ENCODE assay signal across 8 mouse cellular contexts in the genomic region with DNA sequence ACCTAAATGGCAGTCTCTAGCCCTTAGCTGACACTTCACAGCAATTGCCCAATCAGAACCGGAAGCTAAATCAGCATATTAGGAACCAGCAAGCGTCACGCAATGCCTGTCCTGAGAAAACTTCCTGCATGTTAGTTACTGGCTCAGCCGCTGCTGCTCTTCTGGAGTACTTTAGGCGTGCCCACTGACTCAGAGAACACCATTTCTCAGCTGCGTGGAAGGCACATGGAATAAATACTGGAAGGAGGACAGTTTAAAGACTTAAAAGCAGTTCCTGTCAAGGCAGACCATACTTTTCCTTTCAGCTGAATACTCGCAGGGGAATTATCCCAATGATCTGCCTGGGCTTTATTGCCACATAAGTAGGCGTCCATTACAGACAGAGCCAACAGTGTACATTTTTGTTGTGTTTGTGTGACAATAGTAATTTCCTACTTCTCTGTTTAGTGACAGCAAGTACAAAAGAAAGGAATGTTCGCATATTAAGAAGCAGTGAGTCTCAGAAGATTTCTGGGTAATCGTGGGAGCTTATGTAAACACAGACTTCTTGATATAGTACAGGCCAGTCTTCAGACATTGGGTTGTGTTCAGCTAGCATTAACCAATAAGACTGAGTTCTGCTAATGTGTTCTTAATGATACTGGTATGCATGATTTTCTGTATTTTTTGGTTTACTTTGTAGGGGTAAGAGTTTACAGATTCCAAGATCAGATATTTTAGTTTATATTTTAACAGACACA.
A peak's percentile ranks its signal among the peaks of the same experiment; 100 is the strongest.
DNase-seq lines count a peak whose midpoint lies in the region; ATAC-seq and TF ChIP-seq lines count a peak whose summit lies in the region.

No protein-coding gene starts in this region.

- H3K4me2 ChIP-seq in kidney, embryonic 14.5 days (replicated peaks; ENCODE audit: low read depth, low read length), result peak overlapping the region; percentile 2; the same call in 1 of the 2 replicates

- no peak overlapping the region for H3K27ac ChIP-seq in left cerebral cortex, adult 2 months
- H3K27ac ChIP-seq in kidney, embryonic 14.5 days (ENCODE audit: low read depth, low read length), result peak overlapping the region; percentile 65; the same call in 1 of the 2 replicates
- peak overlapping the region; percentile 86 for H3K27ac ChIP-seq in olfactory bulb, adult 2 months (ENCODE audit: insufficient read depth, low read depth, low read length)

- peaks cover 4% of the 10 kb centered on the region; the same call in 1 of the 2 replicates for H3K4me1 ChIP-seq in kidney, embryonic 14.5 days (ENCODE audit: control insufficient read depth, insufficient read depth, low read length)
- H3K4me1 ChIP-seq in olfactory bulb, adult 2 months (ENCODE audit: control insufficient read depth, insufficient read depth, low read length), result no peaks in the 10 kb centered on the region

- DNase-seq in left cerebral cortex, adult 18-20 months (ENCODE audit: low spot score in 2 of 2), result peak; percentile 4 to 16
- no peak for DNase-seq in left cerebral cortex, adult 2 months (ENCODE audit: extremely low spot score in 1 of 2, low spot score in 2 of 2)
- DNase-seq in T-cell, adult 2 months (ENCODE audit: low spot score), result no peak
- DNase-seq in ovary, adult 18-20 months (ENCODE audit: low spot score), result no peak
- DNase-seq in ovary, postnatal 10 days (ENCODE audit: low spot score), result no peak

- intact Hi-C loops in left cerebral cortex, adult 2 months (cut with DNase I), result no loop called here

- H3K36me3 ChIP-seq in kidney, embryonic 14.5 days (ENCODE audit: control insufficient read depth, insufficient read depth, low read length), result no peaks in the 10 kb centered on the region

- ATAC-seq in granulocyte monocyte progenitor cell, adult 5-6 weeks (replicated peaks; ENCODE audit: poor library complexity, severe bottlenecking), result peak; percentile 58
- ATAC-seq in kidney, embryonic 14.5 days (ENCODE audit: low FRiP score, low TSS enrichment), result peak; percentile 86

- H3K27me3 ChIP-seq in kidney, embryonic 14.5 days (ENCODE audit: control insufficient read depth, insufficient read depth, low read length), result no peaks in the 10 kb centered on the region

- TF ChIP-seq POLR2A in olfactory bulb, adult 2 months (IDR thresholded peaks at IDR 0.05; ENCODE audit: insufficient read depth, low read depth, low read length), result no peak

- no peak overlapping the region for H3K9ac ChIP-seq in kidney, embryonic 14.5 days (ENCODE audit: low read depth, low read length)

- 25% methylated on average over 10 of the region's 10 CpGs for WGBS in kidney, embryonic 14.5 days
- 29% methylated on average over 10 of the region's 10 CpGs for WGBS in olfactory bulb, adult 2 months

- no peak overlapping the region for H3K4me3 ChIP-seq in left cerebral cortex, adult 2 months
- no peak overlapping the region for H3K4me3 ChIP-seq in kidney, embryonic 14.5 days (ENCODE audit: low read length)
- H3K4me3 ChIP-seq in olfactory bulb, adult 2 months (ENCODE audit: insufficient read depth, low read depth, low read length), result no peak overlapping the region

- no peaks in the 10 kb centered on the region for H3K9me3 ChIP-seq in kidney, embryonic 14.5 days (ENCODE audit: control insufficient read depth, low read length)

- TF ChIP-seq CTCF in left cerebral cortex, adult 2 months (IDR thresholded peaks at IDR 0.05), result no peak
- TF ChIP-seq CTCF in olfactory bulb, adult 2 months (IDR thresholded peaks at IDR 0.05; ENCODE audit: insufficient read depth, low read depth, low read length), result no peak

Comparison
In these comparisons a context has a peak if more than half of its experiments do, and no peak if none do; other contexts are left out.
1. DNase-seq: peak in left cerebral cortex, adult 18-20 months (2 of 2); none in left cerebral cortex, adult 2 months (0 of 2), T-cell, adult 2 months (single experiment), ovary, adult 18-20 months (single experiment) and ovary, postnatal 10 days (single experiment).